Mouse (Mus musculus): ENCODE measurements around the gene Sorbs1. TPM values are rescaled to one million over a fixed set of nuclear protein-coding genes. Genes with fewer than 3 reads are reported as not detected.

Gene Sorbs1
- polyA plus RNA-seq, 1 experiment from 2014 or later: 35.7 TPM

- Histone ChIP-seq H3K4me1 (ENCODE audit: control insufficient read depth, insufficient read depth, low read length) (no peaks in the 10 kb centered on the region), H3K9me3 (replicated peaks; ENCODE audit: control insufficient read depth, low read length) (no peaks in the 10 kb centered on the region), H3K27ac (replicated peaks; ENCODE audit: low read depth, low read length) (no peak overlapping the region), H3K4me3 (ENCODE audit: low read depth, low read length) (no peak overlapping the region), H3K9ac (replicated peaks; ENCODE audit: low read length) (no peak overlapping the region), H3K27me3 (ENCODE audit: control insufficient read depth, insufficient read depth, low read length) (no peaks in the 10 kb centered on the region), H3K4me2 (ENCODE audit: low read depth, low read length) (no peak overlapping the region), H3K36me3 (replicated peaks; ENCODE audit: control insufficient read depth, insufficient read depth, low read depth, low read length) (no peaks in the 10 kb centered on the region)
- 12% methylated on average over 6 of the region's 6 CpGs for WGBS
- ATAC-seq (replicated peaks; ENCODE audit: insufficient number of reproducible peaks, low FRiP score, low TSS enrichment, low read depth) (no peak), DNase-seq (ENCODE audit: low spot score) (no peak)
These were observed 195.1 kb downstream of the Sorbs1 start for GRCm38 (mm10) chr19:40318511-40318910.

DNA sequence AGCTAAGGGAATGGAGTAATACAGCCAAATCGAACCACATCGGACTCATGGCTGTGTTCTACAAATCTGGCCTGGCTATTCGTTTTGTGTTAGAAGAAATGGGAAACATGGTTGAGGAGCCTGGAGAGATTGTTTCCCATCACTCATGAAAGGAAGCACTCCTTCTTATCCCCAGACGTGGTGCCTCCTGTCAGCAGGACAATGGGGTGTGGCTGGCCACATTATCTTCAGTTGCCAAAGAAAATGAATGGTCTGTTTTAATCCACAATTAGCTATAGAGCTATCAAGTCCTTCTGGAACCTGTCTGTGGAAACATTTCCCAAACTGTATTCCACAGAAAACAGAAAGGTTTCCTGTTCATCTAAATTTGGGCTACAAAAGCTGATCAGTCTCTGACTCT, 196.6 kb downstream of the Sorbs1 start:
- no peak for ATAC-seq (replicated peaks; ENCODE audit: insufficient number of reproducible peaks, low FRiP score, low TSS enrichment, low read depth)
- Histone ChIP-seq H3K36me3 (replicated peaks; ENCODE audit: control insufficient read depth, insufficient read depth, low read depth, low read length) (no peaks in the 10 kb centered on the region), H3K9ac (replicated peaks; ENCODE audit: low read length) (no peak overlapping the region), H3K27me3 (ENCODE audit: control insufficient read depth, insufficient read depth, low read length) (no peaks in the 10 kb centered on the region), H3K4me2 (ENCODE audit: low read depth, low read length) (no peak overlapping the region), H3K4me3 (ENCODE audit: low read depth, low read length) (no peak overlapping the region), H3K9me3 (replicated peaks; ENCODE audit: control insufficient read depth, low read length) (no peaks in the 10 kb centered on the region), H3K4me1 (ENCODE audit: control insufficient read depth, insufficient read depth, low read length) (no peaks in the 10 kb centered on the region), H3K27ac (replicated peaks; ENCODE audit: low read depth, low read length) (no peak overlapping the region)
- 79% methylated on average over 4 of the region's 4 CpGs for WGBS
- no peak for DNase-seq (ENCODE audit: low spot score)

- no peak overlapping the region for H3K9ac ChIP-seq (replicated peaks; ENCODE audit: low read length)
- H3K36me3 ChIP-seq (replicated peaks; ENCODE audit: control insufficient read depth, insufficient read depth, low read depth, low read length): no peaks in the 10 kb centered on the region
- ATAC-seq (replicated peaks; ENCODE audit: insufficient number of reproducible peaks, low FRiP score, low TSS enrichment, low read depth): no peak
- DNase-seq (ENCODE audit: low spot score): no peak
- H3K9me3 ChIP-seq (replicated peaks; ENCODE audit: control insufficient read depth, low read length): no peaks in the 10 kb centered on the region
- WGBS: 95% methylated on average over 11 of the region's 11 CpGs
- H3K4me1 ChIP-seq (ENCODE audit: control insufficient read depth, insufficient read depth, low read length): no peaks in the 10 kb centered on the region
- no peak overlapping the region for H3K27ac ChIP-seq (replicated peaks; ENCODE audit: low read depth, low read length)
- H3K27me3 ChIP-seq (ENCODE audit: control insufficient read depth, insufficient read depth, low read length): no peaks in the 10 kb centered on the region
- no peak overlapping the region for H3K4me3 ChIP-seq (ENCODE audit: low read depth, low read length)
- H3K4me2 ChIP-seq (ENCODE audit: low read depth, low read length): no peak overlapping the region
These were observed 199.3 kb downstream of the Sorbs1 start for GRCm38 (mm10) chr19:40314252-40314651.

DNA sequence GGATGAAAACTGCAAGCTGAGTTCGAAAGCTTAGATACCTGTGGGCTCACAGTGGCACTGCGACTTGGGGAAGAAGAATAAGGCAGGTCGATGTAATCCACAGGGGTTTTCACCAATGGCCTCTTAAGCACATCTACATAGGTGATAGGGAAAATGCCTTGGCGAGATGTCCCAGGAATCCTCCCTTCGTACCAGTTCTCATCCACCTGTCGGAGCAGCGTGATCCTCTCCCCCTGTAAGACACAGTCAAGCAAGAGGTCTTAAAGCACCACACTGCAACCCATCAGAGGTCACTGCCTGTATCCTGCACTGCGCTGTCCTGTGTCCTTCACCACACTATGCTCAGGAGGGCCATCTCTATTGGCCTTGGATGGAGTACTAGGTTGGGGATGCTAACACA, 201.9 kb downstream of the Sorbs1 start:
- Histone ChIP-seq H3K9me3 (replicated peaks; ENCODE audit: control insufficient read depth, low read length) (no peaks in the 10 kb centered on the region), H3K27ac (replicated peaks; ENCODE audit: low read depth, low read length) (no peak overlapping the region), H3K27me3 (ENCODE audit: control insufficient read depth, insufficient read depth, low read length) (no peaks in the 10 kb centered on the region), H3K4me3 (ENCODE audit: low read depth, low read length) (no peak overlapping the region), H3K36me3 (replicated peaks; ENCODE audit: control insufficient read depth, insufficient read depth, low read depth, low read length) (no peaks in the 10 kb centered on the region), H3K9ac (replicated peaks; ENCODE audit: low read length) (no peak overlapping the region), H3K4me1 (ENCODE audit: control insufficient read depth, insufficient read depth, low read length) (no peaks in the 10 kb centered on the region), H3K4me2 (ENCODE audit: low read depth, low read length) (no peak overlapping the region)
- ATAC-seq (replicated peaks; ENCODE audit: insufficient number of reproducible peaks, low FRiP score, low TSS enrichment, low read depth) (no peak), DNase-seq (ENCODE audit: low spot score) (no peak)
- 91% methylated on average over 8 of the region's 8 CpGs for WGBS

GRCm38 (mm10) chr19:40310410-40311130, 203.0 kb downstream of the Sorbs1 start:
- Histone ChIP-seq H3K4me3 (ENCODE audit: low read depth, low read length) (no peak overlapping the region), H3K9ac (replicated peaks; ENCODE audit: low read length) (no peak overlapping the region), H3K9me3 (replicated peaks; ENCODE audit: control insufficient read depth, low read length) (no peaks in the 10 kb centered on the region), H3K36me3 (replicated peaks; ENCODE audit: control insufficient read depth, insufficient read depth, low read depth, low read length) (no peaks in the 10 kb centered on the region), H3K27me3 (ENCODE audit: control insufficient read depth, insufficient read depth, low read length) (no peaks in the 10 kb centered on the region), H3K27ac (replicated peaks; ENCODE audit: low read depth, low read length) (no peak overlapping the region), H3K4me1 (ENCODE audit: control insufficient read depth, insufficient read depth, low read length) (no peaks in the 10 kb centered on the region), H3K4me2 (ENCODE audit: low read depth, low read length) (no peak overlapping the region)
- DNase-seq (ENCODE audit: low spot score) (no peak), ATAC-seq (replicated peaks; ENCODE audit: insufficient number of reproducible peaks, low FRiP score, low TSS enrichment, low read depth) (no peak)
- 85% methylated on average over 15 of the region's 15 CpGs for WGBS

GRCm38 (mm10) chr19:40309911-40310310, 203.7 kb downstream of the Sorbs1 start:
- ATAC-seq (replicated peaks; ENCODE audit: insufficient number of reproducible peaks, low FRiP score, low TSS enrichment, low read depth): no peak
- Histone ChIP-seq H3K4me3 (ENCODE audit: low read depth, low read length) (no peak overlapping the region), H3K27ac (replicated peaks; ENCODE audit: low read depth, low read length) (no peak overlapping the region), H3K4me1 (ENCODE audit: control insufficient read depth, insufficient read depth, low read length) (no peaks in the 10 kb centered on the region), H3K36me3 (replicated peaks; ENCODE audit: control insufficient read depth, insufficient read depth, low read depth, low read length) (no peaks in the 10 kb centered on the region), H3K27me3 (ENCODE audit: control insufficient read depth, insufficient read depth, low read length) (no peaks in the 10 kb centered on the region), H3K9me3 (replicated peaks; ENCODE audit: control insufficient read depth, low read length) (no peaks in the 10 kb centered on the region), H3K4me2 (ENCODE audit: low read depth, low read length) (no peak overlapping the region), H3K9ac (replicated peaks; ENCODE audit: low read length) (no peak overlapping the region)
- WGBS: 88% methylated on average over 12 of the region's 12 CpGs
- DNase-seq (ENCODE audit: low spot score): no peak

- WGBS: 85% methylated on average over 7 of the region's 7 CpGs
- Histone ChIP-seq H3K9me3 (replicated peaks; ENCODE audit: control insufficient read depth, low read length) (no peaks in the 10 kb centered on the region), H3K27me3 (ENCODE audit: control insufficient read depth, insufficient read depth, low read length) (no peaks in the 10 kb centered on the region), H3K4me2 (ENCODE audit: low read depth, low read length) (no peak overlapping the region), H3K4me3 (ENCODE audit: low read depth, low read length) (no peak overlapping the region), H3K36me3 (replicated peaks; ENCODE audit: control insufficient read depth, insufficient read depth, low read depth, low read length) (no peaks in the 10 kb centered on the region), H3K27ac (replicated peaks; ENCODE audit: low read depth, low read length) (no peak overlapping the region), H3K4me1 (ENCODE audit: control insufficient read depth, insufficient read depth, low read length) (no peaks in the 10 kb centered on the region), H3K9ac (replicated peaks; ENCODE audit: low read length) (no peak overlapping the region)
- DNase-seq (ENCODE audit: low spot score): no peak
- no peak for ATAC-seq (replicated peaks; ENCODE audit: insufficient number of reproducible peaks, low FRiP score, low TSS enrichment, low read depth)
These were observed 206.0 kb downstream of the Sorbs1 start for GRCm38 (mm10) chr19:40307550-40307949.

DNA sequence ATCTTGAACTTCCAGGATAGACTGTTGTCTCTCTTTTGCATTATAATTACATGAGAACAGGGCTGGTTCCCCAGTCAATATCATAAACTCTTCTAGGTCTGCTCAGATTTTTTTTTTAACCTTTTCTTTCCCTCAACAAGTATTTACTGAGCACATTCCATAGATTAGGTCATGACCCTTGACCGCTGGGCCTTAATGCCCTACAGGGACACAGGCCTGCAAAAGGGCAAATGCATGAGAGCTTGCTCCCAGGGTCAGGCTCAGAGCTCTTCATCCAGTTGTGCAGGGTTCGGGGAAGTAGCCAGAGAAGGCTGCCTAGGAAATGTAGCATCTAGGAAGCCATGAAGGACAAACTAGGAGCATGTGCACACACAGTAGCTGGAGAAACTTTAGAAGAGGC, 206.9 kb downstream of the Sorbs1 start:
- Histone ChIP-seq H3K9me3 (replicated peaks; ENCODE audit: control insufficient read depth, low read length) (no peaks in the 10 kb centered on the region), H3K9ac (replicated peaks; ENCODE audit: low read length) (no peak overlapping the region), H3K4me2 (ENCODE audit: low read depth, low read length) (no peak overlapping the region), H3K4me3 (ENCODE audit: low read depth, low read length) (no peak overlapping the region), H3K36me3 (replicated peaks; ENCODE audit: control insufficient read depth, insufficient read depth, low read depth, low read length) (no peaks in the 10 kb centered on the region), H3K27me3 (ENCODE audit: control insufficient read depth, insufficient read depth, low read length) (no peaks in the 10 kb centered on the region), H3K27ac (replicated peaks; ENCODE audit: low read depth, low read length) (no peak overlapping the region), H3K4me1 (ENCODE audit: control insufficient read depth, insufficient read depth, low read length) (no peaks in the 10 kb centered on the region)
- WGBS: 22% methylated on average over 2 of the region's 2 CpGs
- DNase-seq (ENCODE audit: low spot score): no peak
- ATAC-seq (replicated peaks; ENCODE audit: insufficient number of reproducible peaks, low FRiP score, low TSS enrichment, low read depth): no peak
